Mouse (Mus musculus): Measurements from ENCODE around the gene Dpf3.
A peak's percentile ranks its signal among the peaks of the same experiment; 100 is the strongest.

The Dpf3 gene

GRCm38 (mm10) chr12:83342035-83342874, 145.3 kb downstream of the Dpf3 start:
- peak; percentile 93 for ATAC-seq (ENCODE audit: low TSS enrichment)

- ATAC-seq (ENCODE audit: low TSS enrichment): no peak
Measured at GRCm38 (mm10) chr12:83340960-83341359, 146.6 kb downstream of the Dpf3 start.

GRCm38 (mm10) chr12:83338345-83338744, 149.2 kb downstream of the Dpf3 start:
- ATAC-seq (ENCODE audit: low TSS enrichment): no peak

GRCm38 (mm10) chr12:83337776-83338149, 149.8 kb downstream of the Dpf3 start:
- ATAC-seq (ENCODE audit: low TSS enrichment): no peak

GRCm38 (mm10) chr12:83337077-83337775, 150.3 kb downstream of the Dpf3 start:
- no peak for ATAC-seq (ENCODE audit: low TSS enrichment)

GRCm38 (mm10) chr12:83330056-83330455, 157.5 kb downstream of the Dpf3 start:
- ATAC-seq (ENCODE audit: low TSS enrichment): peak; percentile 82

- ATAC-seq (ENCODE audit: low TSS enrichment): no peak
Measured at GRCm38 (mm10) chr12:83328899-83329298, 158.6 kb downstream of the Dpf3 start.

GRCm38 (mm10) chr12:83328491-83328890, 159.0 kb downstream of the Dpf3 start:
- ATAC-seq (ENCODE audit: low TSS enrichment): no peak

GRCm38 (mm10) chr12:83327451-83327850, 160.1 kb downstream of the Dpf3 start:
- no peak for ATAC-seq (ENCODE audit: low TSS enrichment)

GRCm38 (mm10) chr12:83320725-83321124, 166.8 kb downstream of the Dpf3 start:
- no peak for ATAC-seq (ENCODE audit: low TSS enrichment)

- ATAC-seq (ENCODE audit: low TSS enrichment): no peak
Measured at GRCm38 (mm10) chr12:83317646-83318443, 169.7 kb downstream of the Dpf3 start.

- ATAC-seq (ENCODE audit: low TSS enrichment): no peak
Measured at GRCm38 (mm10) chr12:83314666-83315065, 172.8 kb downstream of the Dpf3 start.

- ATAC-seq (ENCODE audit: low TSS enrichment): no peak
Measured at GRCm38 (mm10) chr12:83312818-83313217, 174.7 kb downstream of the Dpf3 start.

GRCm38 (mm10) chr12:83310567-83310966, 176.9 kb downstream of the Dpf3 start:
- no peak for ATAC-seq (ENCODE audit: low TSS enrichment)

- peak; percentile 55; the same call in 1 of the 2 replicates for ATAC-seq (ENCODE audit: low TSS enrichment)
Measured at GRCm38 (mm10) chr12:83309031-83309804, 178.3 kb downstream of the Dpf3 start.

- ATAC-seq (ENCODE audit: low TSS enrichment): peak; percentile 55; the same call in 1 of the 2 replicates
Measured at GRCm38 (mm10) chr12:83308627-83309026, 178.9 kb downstream of the Dpf3 start.

GRCm38 (mm10) chr12:83303221-83303620, 184.3 kb downstream of the Dpf3 start:
- ATAC-seq (ENCODE audit: low TSS enrichment): no peak

GRCm38 (mm10) chr12:83302320-83303153, 185.0 kb downstream of the Dpf3 start:
- ATAC-seq (ENCODE audit: low TSS enrichment): peak; percentile 78

- ATAC-seq (ENCODE audit: low TSS enrichment): 0 out of 2 replicates have a peak, but pooled peaks have one; percentile 7
Measured at GRCm38 (mm10) chr12:83301616-83302319, 185.7 kb downstream of the Dpf3 start.

GRCm38 (mm10) chr12:83298358-83298757, 189.2 kb downstream of the Dpf3 start:
- ATAC-seq (ENCODE audit: low TSS enrichment): no peak

Data from frontal cortex, adult (tissue).